Mouse (Mus musculus) CH12.LX (cell line): ENCODE measurements around the gene Ndufv3.

Experiments
- KAT2A ChIP-seq: IDR thresholded peaks from 2 replicates; pipeline ENCODE4 v1.6.1; 2012; ENCODE audit warnings: low read length, improper control_type of control experiment, inconsistent platforms; ENCODE audit not compliant: insufficient replicate concordance
- MAZ ChIP-seq: IDR thresholded peaks from 2 replicates; pipeline ENCODE4 v1.6.1; 2012; ENCODE audit warnings: low read depth, mild to moderate bottlenecking, inconsistent platforms, low read length, improper control_type of control experiment, moderate library complexity

- no peak for TF ChIP-seq KAT2A
- TF ChIP-seq MAZ: no peak
Observed at GRCm38 (mm10) chr17:31502261-31502927, 17.5 kb upstream of the Ndufv3 start.
